Mouse (Mus musculus): ENCODE measurements around the gene Dido1. TPM values are rescaled to one million over a fixed set of nuclear protein-coding genes. Genes with fewer than 3 reads are reported as not detected.
A peak's percentile ranks its signal among the peaks of the same experiment; 100 is the strongest.

The Dido1 gene
- total and polyA plus RNA-seq, 3 experiments: 17.8 to 35.1 (median 30.1) TPM

- peaks cover 0 to 13% of the 10 kb centered on the region in 2 experiments; a peak in 3 of 4 replicates for H3K36me3 ChIP-seq (ENCODE audit: control insufficient read depth in 1 of 2, insufficient read depth in 2 of 2, low read length in 2 of 2)
- DNase-seq (ENCODE audit: low read depth, low spot score): peak; percentile 73
- H3K79me2 ChIP-seq (ENCODE audit: control insufficient read depth, insufficient read depth, low read length, poor library complexity): no peaks in the 10 kb centered on the region
- no peak overlapping the region for H3K27ac ChIP-seq (ENCODE audit: control insufficient read depth, low read depth, low read length)
- H3K4me1 ChIP-seq (ENCODE audit: control insufficient read depth in 1 of 2, insufficient read depth in 2 of 2, low read length in 2 of 2): no peaks in the 10 kb centered on the region
- no peaks in the 10 kb centered on the region for H3K9me3 ChIP-seq (replicated peaks; ENCODE audit: insufficient read depth, low read length)
- TF ChIP-seq POLR2A (IDR thresholded peaks at IDR 0.05; ENCODE audit: control insufficient read depth in 1 of 2, insufficient read depth in 1 of 2, low read depth in 1 of 2, low read length in 2 of 2, poor library complexity in 1 of 2): no peak
- no peak for TF ChIP-seq ELF1 (IDR thresholded peaks at IDR 0.05; ENCODE audit: low read depth, low read length)
- peak; percentile 73 for TF ChIP-seq RAD21 (IDR thresholded peaks at IDR 0.05; ENCODE audit: low read depth, low read length)
- peak; percentile 70 for TF ChIP-seq ZC3H11A (IDR thresholded peaks at IDR 0.05; ENCODE audit: low read depth, low read length)
- peak; percentile 42 to 85 (median 78) for TF ChIP-seq CTCF (IDR thresholded peaks at IDR 0.05 in 2 of 3, conservative IDR thresholded peaks at IDR 0.05 in 1 of 3; ENCODE audit: control insufficient read depth in 1 of 3, insufficient read depth in 1 of 3, low read depth in 2 of 3, low read length in 3 of 3, poor library complexity in 1 of 3, severe bottlenecking in 1 of 3)
- TF ChIP-seq SIN3A (IDR thresholded peaks at IDR 0.05; ENCODE audit: low read length): 0 out of 2 replicates have a peak, but pooled peaks have one; percentile 23
- TF ChIP-seq CHD1 (IDR thresholded peaks at IDR 0.05; ENCODE audit: low read depth, low read length): no peak
- no peak for TF ChIP-seq EP300 (IDR thresholded peaks at IDR 0.05; ENCODE audit: low read depth in 1 of 2, low read length in 2 of 2)
- peak; percentile 78 for TF ChIP-seq SMC3 (IDR thresholded peaks at IDR 0.05; ENCODE audit: low read depth, low read length)
- no peak for TF ChIP-seq CHD2 (IDR thresholded peaks at IDR 0.05; ENCODE audit: low read length)
- no peak overlapping the region for H3K9ac ChIP-seq (ENCODE audit: control insufficient read depth, low read depth, low read length, poor library complexity, severe bottlenecking)
- H3K27me3 ChIP-seq (ENCODE audit: control insufficient read depth in 1 of 2, insufficient read depth in 2 of 2, low read length in 2 of 2): no peaks in the 10 kb centered on the region
- H3K4me3 ChIP-seq (ENCODE audit: control insufficient read depth in 1 of 2, insufficient read depth in 1 of 2, low read depth in 2 of 2, low read length in 2 of 2): no peak overlapping the region
Observed at GRCm38 (mm10) chr2:180678609-180679140, 31.1 kb downstream of the Dido1 start.

DNA sequence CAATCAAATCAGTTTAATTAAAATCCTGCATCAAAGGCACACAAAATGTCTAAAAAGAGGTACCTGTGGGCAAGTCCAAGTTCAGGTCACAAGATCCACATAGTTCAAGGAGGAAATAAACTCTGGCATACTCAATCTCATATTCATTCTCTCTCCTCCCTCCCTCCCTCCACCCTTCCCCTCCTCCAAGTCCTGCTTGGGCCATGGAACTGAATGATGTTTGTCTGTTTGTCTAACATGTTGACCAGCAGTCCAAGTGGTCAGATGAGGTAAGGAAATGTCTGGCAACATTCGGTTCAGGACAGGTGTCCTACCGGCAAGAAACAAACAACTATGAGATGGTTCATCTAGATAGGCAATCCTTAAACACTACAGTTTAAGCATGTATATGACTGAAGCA is 33.1 kb downstream of the Dido1 start:
- DNase-seq (ENCODE audit: low read depth, low spot score): no peak
- Histone ChIP-seq H3K27ac (ENCODE audit: control insufficient read depth, low read depth, low read length) (no peak overlapping the region), H3K4me1 (ENCODE audit: control insufficient read depth in 1 of 2, insufficient read depth in 2 of 2, low read length in 2 of 2) (no peaks in the 10 kb centered on the region), H3K27me3 (ENCODE audit: control insufficient read depth in 1 of 2, insufficient read depth in 2 of 2, low read length in 2 of 2) (no peaks in the 10 kb centered on the region), H3K9ac (ENCODE audit: control insufficient read depth, low read depth, low read length, poor library complexity, severe bottlenecking) (no peak overlapping the region), H3K79me2 (ENCODE audit: control insufficient read depth, insufficient read depth, low read length, poor library complexity) (no peaks in the 10 kb centered on the region), H3K36me3 (ENCODE audit: control insufficient read depth in 1 of 2, insufficient read depth in 2 of 2, low read length in 2 of 2) (peaks cover 0 to 12% of the 10 kb centered on the region in 2 experiments; a peak in 3 of 4 replicates), H3K4me3 (ENCODE audit: control insufficient read depth in 1 of 2, insufficient read depth in 1 of 2, low read depth in 2 of 2, low read length in 2 of 2) (no peak overlapping the region), H3K9me3 (replicated peaks; ENCODE audit: insufficient read depth, low read length) (no peaks in the 10 kb centered on the region)
- no peak for TF ChIP-seq ETS1 (IDR thresholded peaks at IDR 0.05; ENCODE audit: low read depth, low read length)
- TF ChIP-seq HCFC1 (IDR thresholded peaks at IDR 0.05; ENCODE audit: low read depth, low read length): no peak
- no peak for TF ChIP-seq EP300 (IDR thresholded peaks at IDR 0.05; ENCODE audit: low read depth in 1 of 2, low read length in 2 of 2)
- TF ChIP-seq SMC3 (IDR thresholded peaks at IDR 0.05; ENCODE audit: low read depth, low read length): no peak
- no peak for TF ChIP-seq CHD2 (IDR thresholded peaks at IDR 0.05; ENCODE audit: low read length)
- no peak for TF ChIP-seq ZNF384 (IDR thresholded peaks at IDR 0.05; ENCODE audit: low read depth, low read length)
- no peak for TF ChIP-seq MAZ (IDR thresholded peaks at IDR 0.05; ENCODE audit: low read depth, low read length)
- TF ChIP-seq POLR2AphosphoS2 (IDR thresholded peaks at IDR 0.05; ENCODE audit: low read length): no peak
- TF ChIP-seq TBP (IDR thresholded peaks at IDR 0.05; ENCODE audit: low read depth, low read length): no peak
- TF ChIP-seq NELFE (IDR thresholded peaks at IDR 0.05; ENCODE audit: low read depth, low read length): no peak
- no peak for TF ChIP-seq GATA1 (IDR thresholded peaks at IDR 0.05; ENCODE audit: low read depth, low read length)
- no peak for TF ChIP-seq ZC3H11A (IDR thresholded peaks at IDR 0.05; ENCODE audit: low read depth, low read length)
